Mouse (Mus musculus) testis, adult 2 months (tissue): ENCODE results near the gene Neurog3. TPM values are rescaled to one million over a fixed set of nuclear protein-coding genes. Genes with fewer than 3 reads are reported as not detected.

Source experiments
- H3K27ac ChIP-seq: fragments of 200-500 bp; 2 replicates; pipeline ENCODE4 v1.5.1; 2012; ENCODE audit warnings: low read depth, low read length; ENCODE audit not compliant: control insufficient read depth, insufficient read depth
- H3K27me3 ChIP-seq: fragments of 200-500 bp; 2 replicates; pipeline ENCODE4 v1.6.1; 2012; ENCODE audit warnings: mild to moderate bottlenecking, low read length, moderate library complexity; ENCODE audit not compliant: control insufficient read depth, insufficient read depth
- H3K36me3 ChIP-seq: fragments of 200-500 bp; 2 replicates; pipeline ENCODE4 v1.6.1; 2012; ENCODE audit warnings: mild to moderate bottlenecking, low read length; ENCODE audit not compliant: control insufficient read depth, insufficient read depth
- H3K4me1 ChIP-seq: fragments of 200-500 bp; 2 replicates; pipeline ENCODE4 v1.6.1; 2012; ENCODE audit warnings: low read length; ENCODE audit not compliant: control insufficient read depth, insufficient read depth
- H3K4me3 ChIP-seq: fragments of 200-500 bp; 2 replicates; pipeline ENCODE4 v1.5.1; 2012; ENCODE audit warnings: low read depth, mild to moderate bottlenecking, low read length, moderate library complexity, mixed read lengths; ENCODE audit not compliant: control insufficient read depth
- CTCF ChIP-seq: fragments of 200-500 bp; IDR thresholded peaks from 2 replicates; pipeline ENCODE4 v1.5.1; 2012; ENCODE audit warnings: low read depth, mild to moderate bottlenecking, inconsistent platforms, low read length, moderate library complexity; ENCODE audit not compliant: control insufficient read depth, insufficient read depth, insufficient replicate concordance
- POLR2A ChIP-seq: fragments of 200-500 bp; IDR thresholded peaks from 2 replicates; pipeline ENCODE4 v1.6.1; 2012; ENCODE audit warnings: low read depth, mild to moderate bottlenecking, inconsistent platforms, low read length, moderate library complexity; ENCODE audit not compliant: control insufficient read depth
- polyA plus RNA-seq: library from polyadenylated mRNA; depleted of rRNA; stranded (reverse); fragments of >200 nt; gene quantifications from 2 replicates; pipeline ENCODE4 v1.2.3, GENCODE M21; 2012

The Neurog3 gene
- polyA plus RNA-seq, 1 experiment = 0.79 TPM

DNA sequence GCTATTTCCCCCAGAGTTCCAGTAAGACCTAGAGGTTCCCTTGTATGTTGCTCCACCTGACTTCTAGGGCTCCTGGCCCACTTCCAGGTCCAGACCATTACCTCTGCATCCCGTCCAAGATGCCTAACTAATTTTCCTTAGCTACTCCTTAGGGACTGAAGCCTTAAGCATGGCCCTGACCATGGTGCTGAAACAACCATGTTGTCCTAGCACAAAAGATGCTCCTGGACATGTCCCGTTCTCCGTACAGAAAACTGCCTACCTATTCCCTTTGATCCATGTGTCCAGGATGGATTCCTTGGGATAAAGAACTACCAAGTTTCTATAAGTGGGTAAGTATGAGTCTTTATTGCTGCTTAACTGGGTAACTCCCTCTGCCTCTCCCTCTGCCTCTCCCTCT lies 5.2 kb downstream of the Neurog3 start:
- Histone ChIP-seq H3K27ac (no peak overlapping the region), H3K27me3 (no peaks in the 10 kb centered on the region), H3K36me3 (no peaks in the 10 kb centered on the region), H3K4me1 (peaks cover 2% of the 10 kb centered on the region), H3K4me3 (no peak overlapping the region)
- TF ChIP-seq POLR2A (no peak), CTCF (no peak)

DNA sequence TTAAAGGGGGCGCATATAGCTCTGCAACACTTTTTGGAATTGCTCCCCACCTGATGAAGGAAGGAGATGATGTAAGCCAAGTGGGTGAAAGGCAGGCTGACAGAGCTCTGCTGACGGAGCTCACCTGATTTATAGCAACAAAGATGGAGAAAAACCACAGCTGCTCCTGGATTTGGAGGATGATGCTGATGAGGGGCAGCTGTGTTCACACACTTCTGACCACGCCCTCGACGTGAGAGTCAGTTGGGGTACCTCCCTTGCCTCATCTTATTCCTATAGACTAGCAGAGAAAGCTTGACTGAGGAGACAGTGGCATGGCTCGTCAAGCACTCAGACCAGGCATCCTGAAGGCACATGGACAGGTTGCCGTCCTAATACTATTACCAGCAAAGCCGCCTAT lies 10.9 kb downstream of the Neurog3 start, which contains the start of gene Fam241b:
TSS of gene Fam241b (minus strand) at position 101 of the 400 bp plus-strand sequence.
- no peak within 1 kb of the TSS for H3K4me3 ChIP-seq
- no peak for TF ChIP-seq POLR2A
- no peak for TF ChIP-seq CTCF
- no peaks in the 10 kb centered on the region for H3K4me1 ChIP-seq
- H3K27me3 ChIP-seq = no peaks in the 10 kb centered on the region
- no peaks in the 10 kb centered on the region for H3K36me3 ChIP-seq
- no peak within 1 kb of the TSS for H3K27ac ChIP-seq

DNA sequence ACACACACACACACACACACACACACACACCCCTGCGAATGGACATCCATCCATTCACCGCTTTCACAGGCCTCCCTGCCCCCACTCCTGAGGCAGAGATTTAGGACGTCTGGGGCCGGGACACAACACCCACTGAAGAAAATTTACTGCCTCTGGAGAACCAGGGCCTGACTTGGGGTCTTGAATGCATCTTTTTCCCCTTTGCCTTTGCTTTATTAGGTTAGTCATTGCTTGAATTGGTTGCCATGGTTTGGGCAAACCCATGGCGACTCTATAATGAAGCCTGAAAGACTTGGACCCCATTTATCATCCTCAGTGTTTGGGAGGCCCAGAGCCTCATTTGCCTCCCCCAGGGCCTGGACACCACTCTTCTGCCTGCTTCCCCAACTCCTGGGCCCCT lies 13.1 kb downstream of the Neurog3 start:
- no peaks in the 10 kb centered on the region for H3K27me3 ChIP-seq
- TF ChIP-seq POLR2A (no peak), CTCF (no peak)

DNA sequence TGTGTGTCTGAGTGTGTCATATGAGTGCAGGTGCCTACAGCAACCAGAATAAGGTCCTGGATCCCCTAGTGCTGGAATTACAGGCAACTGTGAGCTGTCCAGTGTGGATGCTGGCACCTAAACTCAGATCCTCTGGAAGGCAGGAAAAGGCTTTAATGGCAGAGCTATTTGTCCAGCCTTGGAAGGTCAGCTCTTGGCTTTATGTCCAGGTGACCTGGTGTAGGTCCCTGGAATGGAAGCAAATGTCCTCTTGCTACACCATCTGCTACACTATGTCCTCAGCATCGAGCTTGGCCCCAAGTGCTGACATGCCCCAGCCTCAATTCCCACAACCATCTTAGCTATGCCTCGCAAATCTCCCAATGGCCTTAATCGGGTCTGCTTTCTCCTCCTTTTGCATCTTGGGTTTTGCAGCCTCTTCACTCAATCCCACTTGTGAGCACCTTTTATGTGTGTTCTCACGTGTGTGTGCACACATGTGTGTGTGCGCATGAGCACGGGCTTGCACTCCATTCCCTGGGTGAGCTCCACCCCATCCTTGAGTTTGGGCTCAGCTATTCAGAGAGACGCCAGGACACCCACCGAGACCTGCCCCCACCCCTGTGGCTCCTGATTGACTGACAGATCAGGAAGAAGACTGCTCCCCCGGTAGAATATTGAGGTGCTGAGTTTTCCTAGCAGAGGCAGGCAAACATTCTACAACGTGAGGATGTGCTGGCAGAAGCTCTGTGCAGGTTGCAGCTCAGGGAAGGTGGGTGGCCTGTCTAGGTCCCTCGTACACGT lies 14.8 kb downstream of the Neurog3 start:
- Histone ChIP-seq H3K36me3 (no peaks in the 10 kb centered on the region), H3K4me3 (no peak overlapping the region), H3K27me3 (no peaks in the 10 kb centered on the region), H3K27ac (no peak overlapping the region), H3K4me1 (no peaks in the 10 kb centered on the region)
- no peak for TF ChIP-seq CTCF

More for the DNA sequence above, 13.1 kb downstream of the Neurog3 start:
- no peaks in the 10 kb centered on the region for H3K36me3 ChIP-seq
- H3K4me3 ChIP-seq = no peak overlapping the region
- no peaks in the 10 kb centered on the region for H3K4me1 ChIP-seq
- H3K27ac ChIP-seq = no peak overlapping the region

DNA sequence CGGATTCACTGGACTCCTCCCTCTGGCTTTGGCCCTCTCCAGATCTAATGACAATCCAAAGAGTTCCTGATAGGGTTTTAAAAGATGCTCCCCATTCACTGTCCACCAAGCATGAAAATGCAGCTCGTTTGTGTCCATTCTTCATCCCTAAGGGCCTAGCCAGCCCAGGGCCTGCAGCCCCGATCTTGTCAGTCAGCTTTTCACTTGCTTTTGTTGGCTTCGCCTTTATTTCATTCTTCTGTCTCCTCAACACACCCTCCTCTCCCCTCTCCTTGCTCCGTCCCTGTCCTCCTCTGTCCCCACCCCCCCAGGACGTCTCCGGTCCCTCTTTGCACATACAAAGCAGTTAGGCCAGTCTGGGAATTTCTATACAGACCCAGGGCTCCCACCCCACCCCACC lies 17.0 kb downstream of the Neurog3 start:
- Histone ChIP-seq H3K27me3 (no peaks in the 10 kb centered on the region), H3K27ac (no peak overlapping the region), H3K4me1 (no peaks in the 10 kb centered on the region), H3K4me3 (no peak overlapping the region), H3K36me3 (no peaks in the 10 kb centered on the region)
- no peak for TF ChIP-seq POLR2A
- TF ChIP-seq CTCF = no peak

DNA sequence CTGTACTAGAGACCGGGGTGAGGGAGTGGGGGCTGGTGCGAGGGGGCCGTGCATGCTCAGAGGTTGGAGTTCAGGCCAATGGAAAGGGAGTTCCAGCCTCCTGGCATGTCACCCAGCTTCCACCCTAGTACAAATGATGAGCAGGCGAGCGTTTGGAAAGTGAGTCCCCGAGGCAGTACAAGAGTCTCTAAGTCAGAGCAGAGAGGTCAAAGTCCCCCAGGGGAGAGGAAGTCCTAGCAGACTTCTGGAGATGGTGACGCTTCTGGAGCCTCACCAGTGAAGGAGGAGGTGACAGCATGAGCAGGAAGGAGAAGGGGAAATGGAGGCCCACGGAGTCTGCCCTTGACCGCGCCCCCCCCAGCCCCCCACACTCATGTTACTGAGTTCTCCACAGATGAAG lies 29.5 kb downstream of the Neurog3 start:
- TF ChIP-seq POLR2A = no peak
- TF ChIP-seq CTCF = no peak
- Histone ChIP-seq H3K4me3 (no peak overlapping the region), H3K4me1 (no peaks in the 10 kb centered on the region), H3K27ac (no peak overlapping the region), H3K36me3 (no peaks in the 10 kb centered on the region), H3K27me3 (no peaks in the 10 kb centered on the region)

DNA sequence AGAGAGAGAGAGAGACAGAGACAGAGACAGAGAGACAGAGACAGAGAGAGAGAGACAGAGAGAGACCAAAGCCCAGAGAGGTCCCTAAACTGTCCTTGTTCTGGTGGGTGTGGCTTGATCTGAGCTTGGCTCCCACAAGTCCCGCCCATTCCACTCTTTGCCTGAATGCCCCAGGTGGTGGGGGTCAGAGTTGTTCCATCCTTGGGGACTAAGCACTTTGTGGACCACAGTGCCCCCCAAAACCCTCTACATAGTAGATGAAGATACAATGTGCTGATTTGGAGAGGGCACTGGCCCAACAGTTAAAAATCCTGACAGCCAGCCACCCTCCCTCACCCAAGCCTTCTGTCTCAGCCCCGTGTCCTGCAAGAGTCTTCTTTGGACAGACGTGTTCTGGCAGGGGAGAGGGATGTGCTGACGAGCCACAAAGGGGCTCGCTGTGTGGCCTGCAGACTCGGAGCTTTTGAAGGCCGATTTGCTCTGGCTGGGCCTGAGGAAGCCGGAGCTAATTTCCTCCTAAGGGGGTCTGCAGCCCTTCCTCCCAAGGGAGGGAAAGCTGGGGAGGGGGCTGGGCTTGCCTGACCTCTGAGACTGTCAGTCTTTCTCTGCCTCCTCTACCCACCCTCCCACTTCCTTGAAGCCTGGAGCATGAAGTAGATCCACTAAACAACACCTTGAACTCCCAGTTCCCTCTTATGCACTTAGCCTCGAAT lies 40.1 kb downstream of the Neurog3 start:
- Histone ChIP-seq H3K27ac (no peak overlapping the region), H3K36me3 (no peaks in the 10 kb centered on the region), H3K27me3 (no peaks in the 10 kb centered on the region), H3K4me3 (no peak overlapping the region), H3K4me1 (no peaks in the 10 kb centered on the region)
- TF ChIP-seq CTCF (no peak), POLR2A (no peak)
